Mouse (Mus musculus) forebrain, embryonic 10.5 days (tissue): ENCODE data around the gene Atp23. TPM values are rescaled to one million over a fixed set of nuclear protein-coding genes. Genes with fewer than 3 reads are reported as not detected.

Experiments
- DNase-seq: peaks from one replicate; pipeline ENCODE4 v3.0.0-alpha.2; 2017; ENCODE audit warnings: low spot score; ENCODE audit errors: extremely low spot score
- H3K27ac ChIP-seq: fragments of 300-500 bp; sonication (generic); 2 replicates; pipeline ENCODE4 v1.5.1; 2016; ENCODE audit warnings: mild to moderate bottlenecking
- H3K27me3 ChIP-seq: fragments of 300-500 bp; sonication (generic); 2 replicates; pipeline ENCODE4 v1.6.1; 2016; ENCODE audit warnings: mild to moderate bottlenecking; ENCODE audit not compliant: poor library complexity, severe bottlenecking
- H3K36me3 ChIP-seq: fragments of 300-500 bp; sonication (generic); replicated peaks from 2 replicates; pipeline ENCODE4 v1.6.1; 2016; ENCODE audit warnings: mild to moderate bottlenecking, moderate library complexity
- H3K4me1 ChIP-seq: fragments of 300-500 bp; sonication (generic); 2 replicates; pipeline ENCODE4 v1.6.1; 2016
- H3K4me3 ChIP-seq: fragments of 300-500 bp; sonication (generic); 2 replicates; pipeline ENCODE4 v1.5.1; 2016; ENCODE audit warnings: mild to moderate bottlenecking, moderate library complexity
- H3K9me3 ChIP-seq: fragments of 300-500 bp; sonication (generic); 2 replicates; pipeline ENCODE4 v1.6.1; 2016; ENCODE audit warnings: mild to moderate bottlenecking, moderate library complexity
- WGBS: fragments of 180-500 bp; shearing (Covaris S2); methylation state at CpG from one replicate; pipeline ENCODE4 v1.1.7; 2016; 5-methylcytosine and 5-hydroxymethylcytosine counted together
- polyA plus RNA-seq: library from polyadenylated mRNA; unstranded; fragments of >200 nt; fragmentation: Nextera tagmentation; extraction: Ambion mirVana; gene quantifications from 2 replicates; pipeline ENCODE4 v1.2.1, GENCODE M21; 2016

Gene Atp23
- polyA plus RNA-seq, result 19.9 and 21.2 TPM in 2 replicates

GRCm38 (mm10) chr10:126900821-126901487 lies at the start of gene Atp23:
Gene Atp23, minus strand, starts transcription at chr10:126901355.
- peaks cover 24% of the 10 kb centered on the region for H3K36me3 ChIP-seq
- peaks cover 26% of the 10 kb centered on the region for H3K4me1 ChIP-seq
- peak within 1 kb of the TSS; percentile 86 for H3K27ac ChIP-seq
- peak within 1 kb of the TSS; percentile 72 for H3K4me3 ChIP-seq
- WGBS, result under 1% methylated on average over 56 of the region's 56 CpGs
- DNase-seq, result peak; percentile 93
- no peaks in the 10 kb centered on the region for H3K9me3 ChIP-seq
- no peaks in the 10 kb centered on the region for H3K27me3 ChIP-seq

GRCm38 (mm10) chr10:126950572-126950971 lies 49.4 kb upstream of the Atp23 start:
- Histone ChIP-seq H3K36me3 (no peaks in the 10 kb centered on the region), H3K9me3 (peaks cover 10% of the 10 kb centered on the region; the same call in 1 of the 2 replicates), H3K4me1 (peaks cover 9% of the 10 kb centered on the region), H3K27ac (no peak overlapping the region), H3K4me3 (no peak overlapping the region), H3K27me3 (peaks cover under 1% of the 10 kb centered on the region; the same call in 1 of the 2 replicates)
- WGBS, result 92% methylated on average over 4 of the region's 4 CpGs
- DNase-seq, result no peak

- Histone ChIP-seq H3K4me1 (peaks cover 9% of the 10 kb centered on the region), H3K27me3 (no peaks in the 10 kb centered on the region), H3K27ac (no peak overlapping the region), H3K9me3 (peaks cover 10% of the 10 kb centered on the region; the same call in 1 of the 2 replicates), H3K36me3 (no peaks in the 10 kb centered on the region), H3K4me3 (no peak overlapping the region)
- 78% methylated on average over 5 of the region's 5 CpGs for WGBS
- DNase-seq, result no peak
Measured at GRCm38 (mm10) chr10:126949824-126950223, 48.7 kb upstream of the Atp23 start.

GRCm38 (mm10) chr10:126945531-126945930 lies 44.4 kb upstream of the Atp23 start:
- Histone ChIP-seq H3K4me3 (no peak overlapping the region), H3K36me3 (no peaks in the 10 kb centered on the region), H3K9me3 (peaks cover 10% of the 10 kb centered on the region; the same call in 1 of the 2 replicates), H3K27ac (no peak overlapping the region), H3K27me3 (no peaks in the 10 kb centered on the region), H3K4me1 (peaks cover 9% of the 10 kb centered on the region)
- 94% methylated on average over 5 of the region's 5 CpGs for WGBS
- no peak for DNase-seq

GRCm38 (mm10) chr10:126940949-126941348 lies 39.8 kb upstream of the Atp23 start:
- Histone ChIP-seq H3K27ac (no peak overlapping the region), H3K9me3 (peaks cover 19% of the 10 kb centered on the region)
- 84% methylated on average over 7 of the region's 7 CpGs for WGBS

GRCm38 (mm10) chr10:126935556-126936381 lies 34.6 kb upstream of the Atp23 start:
- Histone ChIP-seq H3K36me3 (no peaks in the 10 kb centered on the region), H3K9me3 (peaks cover 16% of the 10 kb centered on the region), H3K4me3 (no peak overlapping the region), H3K27ac (peak overlapping the region; percentile 79), H3K4me1 (peaks cover 31% of the 10 kb centered on the region), H3K27me3 (no peaks in the 10 kb centered on the region)
- WGBS, result 66% methylated on average over 18 of the region's 18 CpGs
- DNase-seq, result no peak

More at GRCm38 (mm10) chr10:126940949-126941348, 39.8 kb upstream of the Atp23 start:
- H3K36me3 ChIP-seq, result no peaks in the 10 kb centered on the region
- H3K27me3 ChIP-seq, result no peaks in the 10 kb centered on the region
- DNase-seq, result no peak
- H3K4me3 ChIP-seq, result no peak overlapping the region
- H3K4me1 ChIP-seq, result peaks cover 5% of the 10 kb centered on the region

GRCm38 (mm10) chr10:126935121-126935520 lies 34.0 kb upstream of the Atp23 start:
- peak overlapping the region; percentile 79 for H3K27ac ChIP-seq
- peaks cover 16% of the 10 kb centered on the region for H3K9me3 ChIP-seq
- H3K36me3 ChIP-seq, result no peaks in the 10 kb centered on the region
- peaks cover 37% of the 10 kb centered on the region for H3K4me1 ChIP-seq
- H3K27me3 ChIP-seq, result peaks cover 2% of the 10 kb centered on the region
- DNase-seq, result no peak
- WGBS, result 90% methylated on average over 8 of the region's 8 CpGs
- no peak overlapping the region for H3K4me3 ChIP-seq

GRCm38 (mm10) chr10:126934561-126934960 lies 33.4 kb upstream of the Atp23 start:
- Histone ChIP-seq H3K9me3 (peaks cover 16% of the 10 kb centered on the region), H3K27me3 (peaks cover 8% of the 10 kb centered on the region), H3K4me1 (peaks cover 43% of the 10 kb centered on the region), H3K36me3 (no peaks in the 10 kb centered on the region), H3K4me3 (no peak overlapping the region), H3K27ac (peak overlapping the region; percentile 79; the same call in 1 of the 2 replicates)
- DNase-seq, result no peak
- 92% methylated on average over 13 of the region's 13 CpGs for WGBS

GRCm38 (mm10) chr10:126931760-126932139 lies 30.6 kb upstream of the Atp23 start:
- no peak overlapping the region for H3K4me3 ChIP-seq
- H3K27me3 ChIP-seq, result peaks cover 35% of the 10 kb centered on the region
- H3K36me3 ChIP-seq, result no peaks in the 10 kb centered on the region
- H3K27ac ChIP-seq, result peak overlapping the region; percentile 89
- no peaks in the 10 kb centered on the region for H3K9me3 ChIP-seq
- peaks cover 71% of the 10 kb centered on the region for H3K4me1 ChIP-seq
- no peak for DNase-seq

GRCm38 (mm10) chr10:126931123-126931759 lies 30.1 kb upstream of the Atp23 start:
- H3K27me3 ChIP-seq, result peaks cover 40% of the 10 kb centered on the region
- DNase-seq, result no peak
- H3K27ac ChIP-seq, result peak overlapping the region; percentile 89
- no peak overlapping the region for H3K4me3 ChIP-seq
- H3K4me1 ChIP-seq, result peaks cover 75% of the 10 kb centered on the region
- no peaks in the 10 kb centered on the region for H3K36me3 ChIP-seq
- WGBS, result 74% methylated on average over 8 of the region's 8 CpGs
- no peaks in the 10 kb centered on the region for H3K9me3 ChIP-seq

GRCm38 (mm10) chr10:126930270-126931121 lies 29.3 kb upstream of the Atp23 start:
- no peak overlapping the region; the same call in 1 of the 2 replicates for H3K4me3 ChIP-seq

GRCm38 (mm10) chr10:126929543-126929942 lies 28.4 kb upstream of the Atp23 start:
- H3K9me3 ChIP-seq, result no peaks in the 10 kb centered on the region
- H3K4me3 ChIP-seq, result no peak overlapping the region
- WGBS, result 59% methylated on average over 3 of the region's 3 CpGs
- H3K27ac ChIP-seq, result peak overlapping the region; percentile 89
- H3K4me1 ChIP-seq, result peaks cover 67% of the 10 kb centered on the region
- DNase-seq, result no peak
- no peaks in the 10 kb centered on the region for H3K36me3 ChIP-seq
- peaks cover 51% of the 10 kb centered on the region for H3K27me3 ChIP-seq

More at GRCm38 (mm10) chr10:126930270-126931121, 29.3 kb upstream of the Atp23 start:
- no peaks in the 10 kb centered on the region for H3K9me3 ChIP-seq
- WGBS, result 40% methylated on average over 15 of the region's 15 CpGs
- peaks cover 75% of the 10 kb centered on the region for H3K4me1 ChIP-seq
- H3K27me3 ChIP-seq, result peaks cover 47% of the 10 kb centered on the region
- no peaks in the 10 kb centered on the region for H3K36me3 ChIP-seq
- peak; percentile 41 for DNase-seq
- peak overlapping the region; percentile 89 for H3K27ac ChIP-seq
